Mouse (Mus musculus) adrenal gland, adult 8-10 months (tissue): ENCODE measurements around the gene Bcar3. TPM values are rescaled to one million over a fixed set of nuclear protein-coding genes. Genes with fewer than 3 reads are reported as not detected.

ENCODE experiments used
- DNase-seq: peaks from one replicate; pipeline ENCODE4 v3.0.0; 2022
- total RNA-seq, 4 experiments: library from RNA; stranded (reverse); gene quantifications; 2 replicates each; pipeline ENCODE4 v1.2.4; 2022

Gene Bcar3
- total RNA-seq, 4 experiments from 2014 or later, result 64.1 to 91.3 (median 70.4) TPM

DNA sequence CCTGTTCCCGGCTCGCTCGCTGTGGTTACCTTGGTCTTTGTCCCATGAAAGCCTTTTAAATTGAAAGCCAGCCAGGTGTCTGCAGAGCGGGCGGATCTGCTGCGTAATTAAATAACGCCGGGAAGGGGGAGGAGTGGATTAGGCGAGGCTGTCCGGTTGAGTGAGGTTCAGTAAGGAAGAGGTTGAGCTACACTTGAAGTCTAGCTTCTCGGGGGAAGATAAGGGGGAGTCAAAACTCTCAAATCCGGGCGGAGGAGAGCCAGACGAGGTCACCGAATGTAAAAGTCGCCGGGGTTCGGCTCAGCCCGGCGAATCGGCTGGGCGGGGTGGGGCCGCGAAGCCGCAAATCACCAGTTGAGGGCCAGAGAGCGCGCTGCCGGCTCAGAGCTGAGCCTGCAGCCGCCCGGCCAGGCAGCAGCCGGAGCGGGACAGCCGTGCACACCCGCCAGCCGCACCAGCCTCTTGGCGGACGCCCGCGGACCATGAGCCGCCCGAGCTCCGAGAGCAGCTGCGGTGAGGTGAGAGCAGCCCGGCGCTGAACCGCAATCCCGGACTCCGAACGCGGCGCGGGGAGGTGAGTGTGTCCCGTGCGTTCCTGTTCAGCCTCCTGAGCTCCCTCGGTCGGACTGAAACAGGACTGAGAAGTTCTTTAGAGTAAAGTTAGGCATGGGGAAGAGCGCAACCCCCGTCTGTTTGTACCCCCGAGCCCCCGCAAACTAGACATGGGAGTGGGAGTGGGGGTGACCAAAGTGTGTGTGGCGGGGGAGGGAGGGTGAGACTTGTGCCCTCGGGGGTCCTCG, 125.9 kb downstream of the Bcar3 start:
- peak; percentile 74 for DNase-seq

- peak; percentile 38 for DNase-seq
Observed at GRCm38 (mm10) chr3:122420410-122420774, 126.5 kb downstream of the Bcar3 start.

GRCm38 (mm10) chr3:122421042-122421702, 127.2 kb downstream of the Bcar3 start:
- DNase-seq, result peak; percentile 35

DNA sequence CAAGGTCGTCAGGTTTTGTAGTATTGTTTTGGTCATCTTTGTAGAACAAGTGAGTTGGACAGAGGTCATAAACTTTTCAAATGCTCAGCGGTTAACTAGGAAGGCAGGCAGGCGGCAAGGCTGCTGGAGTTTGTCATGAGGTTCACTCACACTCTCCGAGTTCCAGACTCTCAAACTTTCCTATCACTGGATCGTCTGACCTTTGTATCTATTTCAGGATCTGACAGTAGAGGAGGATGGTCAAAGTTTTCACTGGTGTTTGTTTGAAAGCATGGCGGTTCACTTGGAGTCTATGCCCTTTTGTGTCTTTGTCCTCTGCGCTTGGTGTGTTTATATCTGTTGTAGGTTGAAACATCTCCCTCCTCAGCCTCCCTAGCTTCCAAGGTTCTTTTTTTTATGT, 127.9 kb downstream of the Bcar3 start:
- DNase-seq, result no peak

- DNase-seq, result peak; percentile 74
Observed at GRCm38 (mm10) chr3:122422276-122422675, 128.3 kb downstream of the Bcar3 start.

DNA sequence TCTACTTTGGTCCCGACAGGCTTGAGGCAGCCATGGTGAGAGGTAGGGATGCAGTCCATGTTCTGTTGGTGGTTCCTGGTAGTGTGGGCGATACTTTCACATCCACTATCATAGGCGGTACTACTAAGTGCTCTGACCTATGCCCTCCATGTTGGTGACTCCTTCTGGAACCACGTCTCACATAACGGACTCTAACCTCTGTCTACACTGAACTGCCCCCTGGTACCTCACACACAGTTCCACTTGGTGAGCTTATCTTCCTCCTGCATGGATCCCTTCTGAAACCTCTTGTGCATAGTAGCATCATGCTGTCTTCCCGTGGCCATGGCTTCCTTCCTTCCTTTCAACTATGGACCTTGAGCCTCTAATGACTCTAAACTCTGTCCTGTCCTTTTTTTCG, 129.7 kb downstream of the Bcar3 start:
- DNase-seq, result no peak

GRCm38 (mm10) chr3:122428325-122428821, 134.4 kb downstream of the Bcar3 start:
- no peak for DNase-seq

DNA sequence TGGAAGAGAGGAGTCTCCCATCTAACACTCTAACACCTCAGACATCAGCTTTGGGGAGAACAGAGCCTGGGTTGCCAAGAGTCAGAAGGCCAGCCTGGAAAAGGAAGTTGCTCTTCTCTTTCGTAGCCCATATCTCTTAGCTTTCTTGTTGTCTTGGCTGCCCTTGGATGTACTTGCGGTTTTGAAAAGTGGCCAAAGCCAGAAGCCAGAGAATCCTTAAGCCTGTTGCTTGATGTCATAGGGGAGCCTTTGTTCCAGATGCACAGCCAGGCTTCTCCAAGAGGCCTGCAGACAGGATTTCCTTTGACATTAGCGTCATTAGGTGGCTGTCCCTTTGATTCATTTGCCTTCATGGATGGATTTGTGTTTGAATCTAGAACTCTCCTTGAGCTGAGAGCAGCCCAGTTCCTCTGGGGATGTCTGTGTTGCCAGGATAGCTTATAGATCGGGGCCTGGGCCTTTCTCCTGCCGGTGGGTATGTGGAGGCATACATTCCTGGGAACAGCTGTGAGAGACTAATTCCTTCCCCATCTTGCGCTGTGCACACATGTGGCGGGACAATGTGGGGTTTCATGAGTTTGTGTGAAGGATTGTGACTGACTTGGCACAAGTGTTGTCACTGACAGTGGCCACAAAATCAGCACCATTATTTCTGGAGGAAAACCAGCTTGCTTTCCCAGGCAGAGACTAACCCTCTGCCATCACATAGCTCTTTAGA, 137.0 kb downstream of the Bcar3 start:
- DNase-seq, result peak; percentile 76

DNA sequence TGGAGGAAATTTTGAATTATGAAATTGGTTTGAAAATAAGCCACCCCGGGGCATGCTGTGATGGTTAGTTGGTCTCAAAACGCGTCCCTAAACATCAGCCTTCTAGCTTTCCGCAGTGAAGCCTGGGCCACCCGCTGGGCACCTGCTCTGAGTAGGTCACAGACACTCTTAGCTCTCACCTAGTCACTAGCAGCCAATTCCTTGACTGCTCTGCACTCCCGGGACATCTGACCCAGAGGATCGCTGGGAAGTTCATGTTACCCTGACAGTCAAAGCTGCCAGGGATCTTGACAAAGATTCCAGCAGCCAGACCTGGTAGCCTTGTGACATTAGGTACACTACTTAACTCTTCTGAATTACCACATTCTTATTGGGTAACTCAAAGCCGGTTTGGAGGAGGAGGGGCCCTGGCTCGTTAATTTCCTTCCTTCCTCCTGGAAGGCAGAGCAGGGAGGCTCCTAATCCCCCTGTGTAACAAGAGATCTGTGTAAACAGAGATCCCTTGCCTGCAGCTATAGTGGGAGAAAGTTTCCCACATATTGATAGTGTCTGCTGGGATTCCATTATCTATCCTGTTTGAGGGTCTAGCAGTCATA, 139.0 kb downstream of the Bcar3 start:
- no peak for DNase-seq

- no peak for DNase-seq
Observed at GRCm38 (mm10) chr3:122433975-122434626, 140.2 kb downstream of the Bcar3 start.

DNA sequence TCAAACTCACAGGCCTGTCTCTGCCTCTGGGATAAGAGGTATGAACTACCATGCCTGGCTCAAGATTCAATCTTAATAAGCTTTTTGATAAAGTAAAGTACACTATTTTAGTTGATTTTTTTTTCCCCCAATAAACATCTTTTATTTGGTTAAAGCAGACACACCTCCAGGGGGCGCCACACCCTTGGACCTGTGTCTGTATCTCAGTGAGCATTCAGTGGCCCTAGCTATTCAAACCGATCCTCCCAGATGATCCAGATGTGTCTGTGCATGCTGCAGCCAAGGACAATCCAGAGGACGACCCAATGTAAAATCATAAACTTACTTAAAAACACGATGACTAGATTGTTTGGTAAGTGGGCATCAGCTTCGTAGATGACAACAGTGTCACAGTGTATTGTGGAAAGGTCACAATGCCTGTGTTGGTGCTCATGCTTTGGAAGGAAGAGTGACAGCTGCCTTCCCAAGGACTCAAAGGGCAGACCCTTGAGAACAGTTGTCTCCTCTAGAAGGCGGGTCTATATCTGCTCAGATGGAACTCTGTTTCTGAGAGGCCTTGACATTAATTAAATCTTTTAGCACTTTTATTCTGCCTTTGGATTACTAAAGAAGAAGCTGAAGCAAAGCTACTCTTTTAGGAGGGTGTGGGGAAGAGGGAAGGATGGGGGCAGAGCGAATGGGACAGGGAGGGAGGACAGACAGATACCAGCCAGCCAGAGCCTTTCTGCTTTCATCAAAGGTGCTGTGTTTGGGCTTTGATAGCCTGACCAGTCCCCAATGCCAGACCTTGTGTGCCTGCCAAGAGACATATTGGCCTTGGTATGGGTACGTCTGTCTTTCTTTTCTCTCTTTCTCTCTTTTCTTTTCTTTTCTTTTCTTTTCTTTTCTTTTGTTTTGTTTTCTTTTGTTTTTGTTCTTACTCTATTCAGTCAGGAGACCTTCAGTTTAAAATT, 141.3 kb downstream of the Bcar3 start:
- DNase-seq, result peak; percentile 64

DNA sequence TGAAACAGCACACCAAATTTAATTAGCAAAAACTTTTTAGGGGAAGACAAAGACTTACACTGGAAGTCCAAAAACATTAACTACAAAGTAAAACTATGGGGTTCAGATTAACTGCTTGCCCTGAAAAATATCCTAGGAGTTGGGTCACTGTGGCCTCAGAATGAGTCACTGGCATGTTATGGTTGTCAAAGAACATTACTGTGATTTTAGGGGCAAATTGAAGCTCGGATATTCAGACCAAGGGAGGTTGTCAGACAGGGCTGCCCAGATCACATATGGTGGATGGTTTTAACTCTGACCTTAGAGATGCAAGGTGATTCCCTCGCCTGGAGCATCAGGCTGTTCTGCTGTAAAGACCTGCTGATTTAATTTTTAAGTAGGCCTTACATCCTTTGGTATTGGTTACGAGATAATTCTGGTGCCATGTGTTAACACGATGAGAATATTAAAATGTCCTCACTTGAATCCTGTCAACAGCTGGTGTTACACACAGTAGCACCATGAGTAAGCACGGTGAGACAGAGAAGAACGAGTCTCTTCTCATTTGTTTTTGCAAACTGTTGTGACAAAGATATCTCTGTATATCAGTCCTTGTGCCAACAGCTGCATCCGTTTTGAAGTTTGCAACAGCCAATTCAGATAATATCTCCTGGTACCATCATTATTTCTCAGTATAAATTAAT, 144.3 kb downstream of the Bcar3 start:
- no peak for DNase-seq

GRCm38 (mm10) chr3:122445696-122446095, 151.8 kb downstream of the Bcar3 start:
- no peak for DNase-seq

DNA sequence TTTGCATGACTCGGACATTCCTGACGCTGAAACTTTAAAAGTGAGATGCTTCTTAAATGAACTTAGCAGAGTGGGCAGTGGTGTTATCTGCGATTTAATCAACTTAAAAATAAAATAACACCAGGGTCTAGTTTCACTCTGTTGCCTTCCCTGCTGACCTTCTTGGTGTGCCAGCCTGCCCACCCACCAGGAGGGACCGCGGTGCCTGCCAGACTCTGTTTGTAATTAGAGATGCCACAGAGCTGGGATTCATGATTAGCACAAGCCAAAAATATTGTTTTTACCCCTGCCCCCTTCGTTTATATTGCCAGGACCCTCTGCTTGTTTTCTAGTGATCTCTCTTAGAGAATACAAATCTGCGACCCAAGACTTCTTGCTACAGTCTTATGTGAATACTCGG, 152.7 kb downstream of the Bcar3 start:
- no peak for DNase-seq

DNA sequence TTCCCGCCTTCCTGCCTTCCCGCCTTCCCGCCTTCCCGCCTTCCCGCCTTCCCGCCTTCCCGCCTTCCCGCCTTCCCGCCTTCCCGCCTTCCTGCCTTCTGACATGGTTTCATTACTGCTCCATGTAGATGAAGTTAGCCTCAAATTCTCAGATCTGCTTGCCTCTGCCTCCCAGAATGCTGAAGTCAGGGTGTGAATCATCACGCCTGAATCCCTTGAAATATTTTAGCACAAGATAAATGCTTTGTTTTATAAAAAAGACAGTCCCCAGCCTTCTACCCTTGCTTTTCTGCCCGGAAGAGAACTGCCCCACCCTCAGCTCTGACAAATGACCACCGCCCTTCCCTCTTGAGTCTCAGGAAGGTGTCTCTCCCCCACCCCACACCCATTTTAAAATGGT, 154.3 kb downstream of the Bcar3 start:
- DNase-seq, result no peak

DNA sequence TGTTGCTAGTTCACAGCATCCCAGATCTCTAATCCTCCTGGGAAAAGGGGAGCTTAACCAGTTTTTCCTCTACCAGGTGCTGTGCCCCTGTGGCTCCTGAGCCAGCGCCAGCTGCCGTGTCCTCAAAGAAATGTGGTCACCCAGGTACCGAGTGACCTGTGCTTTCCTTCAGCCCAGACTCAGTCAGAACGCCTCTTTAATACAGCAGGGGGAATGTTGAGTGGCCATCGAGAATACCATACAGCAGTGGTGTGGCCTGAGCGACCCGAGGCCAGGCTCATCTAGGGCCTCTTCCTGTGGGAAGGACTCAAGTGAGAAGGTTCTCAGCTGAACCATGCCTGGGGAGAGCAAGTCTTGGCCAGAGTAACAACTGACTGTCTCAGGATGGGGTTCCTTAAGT, 156.1 kb downstream of the Bcar3 start:
- DNase-seq, result no peak

DNA sequence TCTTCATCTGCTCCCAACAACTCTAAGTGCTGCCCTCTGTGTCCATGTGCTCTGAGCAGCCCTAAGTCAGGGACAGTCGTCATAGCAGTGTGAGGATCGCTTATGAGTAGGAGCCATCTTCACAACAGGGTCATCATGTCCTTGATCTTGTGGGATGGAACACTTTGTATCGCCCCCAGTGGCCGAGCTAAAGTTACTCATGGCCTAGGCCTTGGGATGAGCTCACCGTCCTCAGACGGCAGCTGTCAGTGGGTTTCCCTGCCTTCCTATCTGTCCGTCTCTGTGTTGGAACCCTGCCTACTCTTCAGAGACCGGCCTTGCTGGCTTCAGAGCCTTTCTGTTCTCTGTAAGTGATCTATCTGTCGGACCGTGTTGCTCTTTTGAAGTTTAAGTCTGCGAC, 159.9 kb downstream of the Bcar3 start:
- DNase-seq, result peak; percentile 91

- DNase-seq, result no peak
Observed at GRCm38 (mm10) chr3:122456156-122456555, 162.2 kb downstream of the Bcar3 start.

GRCm38 (mm10) chr3:122456807-122457206, 162.9 kb downstream of the Bcar3 start:
- no peak for DNase-seq

GRCm38 (mm10) chr3:122457723-122458122, 163.8 kb downstream of the Bcar3 start:
- no peak for DNase-seq

GRCm38 (mm10) chr3:122458743-122459142, 164.8 kb downstream of the Bcar3 start:
- no peak for DNase-seq
